Mouse (Mus musculus) liver (tissue): ENCODE results near the gene Pla2g4b.

Experiments used
- DNase-seq: peaks from one replicate; pipeline ENCODE4 v3.0.0-alpha.2; 2020; ENCODE audit warnings: mixed read lengths

The Pla2g4b gene

DNA sequence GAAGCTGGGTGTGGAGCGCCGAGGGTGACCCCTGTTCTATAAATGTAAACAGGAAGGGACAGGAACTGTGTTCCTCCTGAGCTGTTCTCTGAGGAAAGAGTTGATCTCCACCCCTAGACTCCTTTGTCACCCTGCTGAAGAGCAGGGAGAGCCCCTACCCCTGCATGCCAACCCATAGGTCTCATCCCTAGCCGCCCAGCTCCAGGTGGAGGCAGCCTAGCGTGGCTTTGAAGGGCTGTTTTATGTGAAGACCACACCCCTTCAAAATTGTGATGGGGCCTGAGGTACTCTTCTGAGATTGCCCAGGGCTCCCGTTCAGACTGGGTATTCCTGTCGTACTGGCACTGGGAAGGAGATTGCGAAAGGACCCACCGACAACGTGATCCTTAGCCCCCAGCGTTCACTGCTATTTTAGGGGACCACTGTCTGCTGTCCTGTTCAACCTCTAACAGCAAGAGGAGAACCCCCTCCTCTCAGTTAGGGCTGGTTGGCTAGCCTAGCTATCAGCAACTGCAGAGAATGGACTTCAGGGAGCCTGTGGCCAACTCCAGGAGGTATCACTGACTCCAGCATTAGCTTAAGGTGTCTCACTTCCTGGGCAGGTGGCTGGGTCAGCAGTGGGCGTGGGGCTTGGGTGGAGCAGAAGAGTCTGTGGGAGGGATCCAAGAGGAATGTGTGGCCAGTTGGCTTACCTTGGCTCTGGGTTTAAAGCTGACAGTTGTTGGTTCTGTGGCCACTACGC is at the start of gene Pla2g4b:
Gene Pla2g4b (plus strand): TSS at position 692 of the 742 bp plus-strand sequence.
- no peak for DNase-seq

DNA sequence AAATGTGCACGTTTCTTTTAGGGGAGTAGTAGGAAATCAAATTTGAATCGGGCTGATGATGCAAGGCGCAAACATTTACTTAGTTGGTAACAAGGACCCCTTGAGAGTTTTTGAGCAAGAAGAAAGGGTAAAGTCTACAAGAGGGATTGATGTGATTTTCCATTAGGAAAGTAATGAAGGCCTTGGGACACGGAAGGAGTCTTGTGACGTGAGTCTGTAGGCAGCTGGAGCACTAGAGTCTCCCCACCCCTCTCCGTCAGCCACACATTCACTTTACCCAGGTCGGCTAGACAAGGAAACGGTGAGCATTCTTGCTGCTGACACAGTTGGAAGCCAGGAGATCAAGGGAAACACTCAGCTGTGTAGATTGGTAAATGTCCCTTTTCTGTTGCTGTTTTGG is 47.3 kb upstream of the Pla2g4b start:
- DNase-seq, result no peak

- DNase-seq, result no peak
Observed at GRCm38 (mm10) chr2:119986369-119986768, 46.8 kb upstream of the Pla2g4b start.

DNA sequence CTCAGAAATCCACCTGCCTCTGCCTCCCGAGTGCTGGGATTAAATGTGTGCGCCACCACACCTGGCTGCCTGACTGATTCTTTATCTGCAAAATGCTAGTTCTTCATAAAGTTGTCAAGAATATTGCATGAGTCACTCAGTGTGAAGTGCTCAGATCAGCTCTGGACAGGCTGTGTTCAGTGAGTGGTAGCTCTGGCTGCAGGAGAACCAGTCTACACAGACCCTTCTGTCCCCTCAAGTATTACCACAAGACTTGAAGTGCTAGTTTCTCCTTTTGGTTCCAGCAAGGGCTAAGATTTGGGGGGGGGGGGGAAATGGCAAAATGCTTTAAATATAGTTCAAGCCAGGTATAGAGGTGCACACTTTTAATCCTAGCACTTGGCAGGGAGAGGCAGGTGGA is 45.8 kb upstream of the Pla2g4b start:
- no peak for DNase-seq

- no peak for DNase-seq
Observed at GRCm38 (mm10) chr2:119988952-119989351, 44.3 kb upstream of the Pla2g4b start.

DNA sequence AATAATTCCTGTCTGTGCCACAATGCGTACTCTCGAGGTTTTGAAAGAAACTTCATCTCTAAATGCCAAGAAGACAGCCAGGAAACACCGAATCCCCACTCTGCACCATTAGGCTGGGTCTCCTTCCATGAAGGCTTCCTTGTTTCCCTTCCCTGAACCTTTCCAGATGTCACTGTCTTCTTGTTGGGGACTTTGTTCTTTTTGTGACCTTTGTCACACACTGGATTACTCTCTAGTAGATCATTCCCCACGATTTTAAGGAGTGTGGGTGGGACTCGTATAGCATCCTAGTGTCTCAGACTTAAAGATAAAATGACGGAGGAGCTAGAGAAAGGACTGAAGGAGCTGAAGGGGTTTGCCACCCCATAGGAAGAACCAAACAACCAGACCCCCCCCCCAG is 42.3 kb upstream of the Pla2g4b start:
- DNase-seq, result no peak

DNA sequence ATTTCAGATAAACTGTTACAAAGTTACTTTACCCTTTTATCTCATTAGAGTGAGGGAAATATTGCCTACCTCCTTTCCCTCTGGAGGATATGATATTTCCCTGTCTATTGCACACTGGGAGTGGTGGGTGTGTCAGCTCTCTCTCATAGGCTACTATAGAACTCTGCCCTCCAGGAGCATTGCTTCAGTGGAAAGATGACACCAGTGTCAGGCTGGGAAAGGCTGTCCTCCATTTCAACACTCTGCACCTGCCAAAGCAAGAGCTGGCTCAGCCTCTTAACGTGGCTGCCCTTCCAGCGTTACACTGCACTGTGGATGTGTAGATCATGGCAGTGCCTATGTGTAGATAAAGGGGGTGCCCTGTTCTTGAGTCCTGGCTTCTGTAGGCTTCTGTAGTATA is 40.9 kb upstream of the Pla2g4b start:
- DNase-seq, result no peak

- DNase-seq, result no peak
Observed at GRCm38 (mm10) chr2:119993515-119993914, 39.7 kb upstream of the Pla2g4b start.

GRCm38 (mm10) chr2:119994839-119995238 is 38.4 kb upstream of the Pla2g4b start:
- no peak for DNase-seq

DNA sequence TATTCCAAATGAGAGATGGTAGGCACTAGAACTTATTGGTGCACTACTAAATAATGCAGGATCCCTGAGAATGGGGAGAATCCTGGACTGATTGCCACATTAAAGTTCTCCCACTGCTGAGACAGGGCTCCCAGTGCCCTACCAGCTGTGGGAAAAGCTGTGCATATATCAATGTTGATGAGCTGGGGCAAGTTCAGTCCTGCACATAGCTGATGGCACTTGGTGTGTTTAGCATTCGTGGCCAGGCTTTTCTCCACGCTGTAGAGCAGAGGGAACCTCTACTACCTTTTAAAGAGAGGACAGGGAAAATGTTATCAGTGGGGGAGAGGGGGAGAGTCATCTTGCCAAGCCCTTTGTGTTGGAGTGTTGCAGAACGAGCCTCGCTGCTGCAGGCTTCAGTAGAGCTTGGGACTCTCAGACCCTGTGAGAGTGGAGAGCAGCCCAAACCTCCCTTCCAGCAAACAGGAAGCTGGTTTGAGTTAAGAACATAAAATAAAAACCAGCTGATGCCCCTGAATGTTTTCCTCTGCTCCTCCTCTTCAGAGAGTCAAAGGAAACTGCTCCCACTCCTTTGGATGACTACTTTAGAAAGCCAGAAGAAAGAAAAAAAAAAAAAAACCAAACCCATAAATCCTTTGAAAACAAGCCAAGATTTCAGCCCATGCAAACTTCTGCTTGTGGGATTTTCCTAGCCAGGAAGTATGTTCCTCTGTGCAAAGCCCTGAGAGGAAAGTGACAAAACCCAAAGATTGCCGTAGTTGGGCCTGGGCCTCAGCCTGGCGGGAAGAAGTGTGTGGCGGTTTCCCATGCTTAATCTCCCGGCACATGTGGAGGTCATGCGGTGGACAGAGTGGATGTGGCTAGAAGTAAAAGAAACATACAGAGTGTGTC is 37.6 kb upstream of the Pla2g4b start:
- DNase-seq, result no peak

DNA sequence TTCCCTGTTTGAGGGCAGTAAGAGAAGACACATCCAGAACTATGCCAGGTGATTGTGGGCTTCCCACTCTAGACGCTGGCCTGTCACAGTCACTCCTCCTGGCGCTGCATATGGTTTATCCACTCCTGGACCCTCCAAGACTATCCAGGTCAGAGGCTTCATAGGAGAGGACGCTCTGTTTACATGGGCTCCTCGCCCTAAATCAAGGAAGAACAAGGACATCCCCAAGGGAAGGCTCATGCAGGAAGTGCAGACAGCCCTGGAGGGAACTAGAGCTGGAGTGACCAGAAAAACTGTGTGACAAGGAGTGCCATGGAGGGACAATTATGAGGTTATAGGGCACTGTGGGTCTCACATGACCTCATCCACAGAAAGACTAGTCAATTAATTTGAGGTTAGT is 35.9 kb upstream of the Pla2g4b start:
- DNase-seq, result no peak

DNA sequence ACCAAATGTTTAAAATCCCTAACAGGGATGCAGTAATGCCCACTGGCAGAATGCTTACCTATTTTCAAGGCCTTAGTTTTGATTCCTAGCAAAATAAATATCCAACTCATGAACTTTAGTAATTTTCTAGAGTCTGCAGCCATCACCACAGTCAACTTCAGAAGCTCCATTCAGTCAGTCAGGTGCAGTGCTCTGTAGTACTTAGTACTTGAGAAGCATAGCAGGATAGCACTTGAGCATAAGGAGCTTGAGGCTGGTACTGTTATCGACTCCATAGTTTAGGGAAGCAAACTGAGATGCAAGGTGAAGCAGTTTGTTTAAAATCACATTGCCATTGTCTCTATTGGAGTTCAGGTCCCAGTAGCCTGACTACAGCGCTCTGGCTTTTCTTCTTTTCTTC is 33.5 kb upstream of the Pla2g4b start:
- DNase-seq, result no peak

GRCm38 (mm10) chr2:120000882-120001584 is 32.2 kb upstream of the Pla2g4b start:
- DNase-seq, result no peak

DNA sequence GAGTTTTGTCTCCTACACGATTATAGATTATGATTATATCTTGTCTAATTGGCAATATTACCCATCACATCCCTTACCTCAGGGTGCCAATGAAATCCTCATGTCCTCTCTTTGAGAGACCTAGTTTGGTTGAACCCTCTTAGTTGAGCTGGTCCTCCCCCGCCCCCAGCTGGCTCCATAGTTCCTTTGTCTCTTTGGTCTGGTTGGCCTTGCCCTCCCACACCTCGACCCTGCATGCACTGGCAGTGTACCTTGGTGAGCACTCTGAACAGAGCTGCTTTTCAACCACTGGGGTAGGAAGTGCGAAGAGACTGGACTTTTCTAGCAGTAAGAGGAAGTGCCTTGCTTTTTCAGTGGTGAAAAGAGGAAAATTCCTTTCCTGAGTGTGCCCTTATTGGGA is 31.3 kb upstream of the Pla2g4b start:
- no peak for DNase-seq

DNA sequence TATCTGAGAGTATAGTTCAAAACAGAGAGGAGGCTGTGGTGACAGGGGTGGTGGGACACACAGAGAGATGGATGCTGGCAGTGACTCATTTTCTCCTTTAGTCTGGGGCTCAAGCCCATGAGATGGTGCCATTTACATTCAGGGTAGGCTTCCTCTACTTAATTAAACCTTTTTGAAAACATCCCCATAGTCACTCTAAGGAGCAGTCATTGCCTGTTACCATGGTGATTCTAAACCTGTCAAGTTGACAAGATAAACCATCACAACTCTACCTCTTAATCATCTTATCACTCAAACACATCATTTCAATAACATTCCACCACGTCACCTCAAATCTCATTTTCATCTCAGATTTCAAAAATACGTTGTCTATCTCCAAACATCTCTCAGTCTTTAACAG is 29.2 kb upstream of the Pla2g4b start:
- DNase-seq, result no peak

GRCm38 (mm10) chr2:120006696-120007095 is 26.5 kb upstream of the Pla2g4b start:
- no peak for DNase-seq

GRCm38 (mm10) chr2:120007680-120008210 is 25.5 kb upstream of the Pla2g4b start:
- no peak for DNase-seq

- peak; percentile 28 for DNase-seq
Observed at GRCm38 (mm10) chr2:120008672-120009071, 24.5 kb upstream of the Pla2g4b start.

- DNase-seq, result peak; percentile 60
Observed at GRCm38 (mm10) chr2:120011462-120012200, 21.6 kb upstream of the Pla2g4b start.

- DNase-seq, result peak; percentile 19
Observed at GRCm38 (mm10) chr2:120012924-120013323, 20.3 kb upstream of the Pla2g4b start.

DNA sequence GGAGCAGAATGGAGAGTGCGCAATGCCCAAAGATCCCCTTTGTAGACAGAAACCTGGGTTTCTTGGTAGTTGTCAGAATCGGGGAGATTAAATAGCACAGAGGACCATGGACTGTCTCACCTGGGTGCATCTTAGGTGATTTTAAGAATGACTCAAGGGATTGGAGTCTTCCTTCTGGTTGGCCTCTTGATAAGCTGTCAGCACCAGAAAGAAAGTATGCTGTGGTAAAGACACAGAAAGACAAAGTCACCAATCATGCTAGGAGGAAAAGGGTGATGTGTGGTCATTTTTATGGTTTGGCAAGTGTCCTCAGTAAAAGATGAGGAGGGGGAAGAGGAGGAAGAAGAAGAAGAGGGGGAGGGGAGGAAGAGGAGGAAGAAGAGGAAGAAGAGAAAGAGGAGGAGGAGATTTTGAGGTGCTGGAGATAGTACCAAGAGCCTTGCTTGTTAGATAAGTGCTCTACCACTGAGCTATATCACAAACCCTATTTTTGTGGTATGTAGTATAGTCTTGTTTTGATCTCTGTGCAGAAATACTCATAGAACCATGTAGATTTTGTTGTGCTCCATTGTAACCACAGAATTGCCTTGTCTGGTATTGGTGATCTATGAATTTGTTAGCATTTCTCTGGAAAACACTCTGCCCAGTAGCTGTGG is 19.3 kb upstream of the Pla2g4b start:
- DNase-seq, result no peak

GRCm38 (mm10) chr2:120015882-120016281 is 17.3 kb upstream of the Pla2g4b start:
- no peak for DNase-seq
